In genomic region chr9:65611969-65612486, GRCm38 (mm10) we compare ENCODE assay signal across 22 mouse cellular contexts. TPM values are rescaled to one million over a fixed set of nuclear protein-coding genes. Genes with fewer than 3 reads are reported as not detected.
A peak's percentile ranks its signal among the peaks of the same experiment; 100 is the strongest.
DNase-seq lines count a peak whose midpoint lies in the region; ATAC-seq and TF ChIP-seq lines count a peak whose summit lies in the region.
"Had no signal": no experiment of that assay in that cellular context is flagged by ENCODE, and none has a peak within 500 bp of the region (broad histone marks: within the 10 kb centered on the region; RNA-seq: fewer than 3 reads in every experiment).

No protein-coding gene starts in this region.

- H3K79me2 ChIP-seq in liver, adult 2 months (ENCODE audit: control insufficient read depth, insufficient read depth, low read length): peaks cover 2% of the 10 kb centered on the region; the same call in 1 of the 2 replicates

- 23% methylated on average over 5 of the region's 5 CpGs for WGBS in liver, adult 2 months
- 72% methylated on average over 5 of the region's 5 CpGs for WGBS in liver, embryonic 12.5 days (ENCODE audit: insufficient replicate concordance)
- WGBS in liver, postnatal 0 days (ENCODE audit: insufficient replicate concordance): 54% methylated on average over 5 of the region's 5 CpGs

- no peak overlapping the region for H3K9ac ChIP-seq in liver, adult 2 months (ENCODE audit: low read depth, low read length)
- no peak overlapping the region for H3K9ac ChIP-seq in liver, embryonic 12.5 days
- H3K9ac ChIP-seq in liver, postnatal 0 days (replicated peaks): no peak overlapping the region
- H3K9ac ChIP-seq: embryonic facial prominence, embryonic 13.5 days; embryonic facial prominence, embryonic 15.5 days; forebrain, embryonic 13.5 days; forebrain, embryonic 15.5 days had no signal

- DNase-seq in liver, adult 2 months (ENCODE audit: extremely low read depth, low read depth, low spot score): peak; percentile 97
- no peak for DNase-seq in liver, postnatal 0 days
- no peak for DNase-seq in liver
- DNase-seq in gonadal fat pad, adult 2 months (ENCODE audit: low read depth): peak; percentile 58
- DNase-seq in urinary bladder, postnatal 4 days (ENCODE audit: low spot score in 2 of 2): no peak
- DNase-seq: adrenal gland, adult 2 months; adrenal gland, postnatal 10 days; adrenal gland, postnatal 25 days; cerebellum, adult 11 months; cerebellum, adult 18-20 months; cerebellum, adult 8-10 months; cerebellum, adult 9-11 months; cerebellum, postnatal 14 days; cerebellum, postnatal 36 days; embryo, embryonic 11 days had no signal

- TF ChIP-seq EP300 in liver, postnatal 0 days (IDR thresholded peaks at IDR 0.05; ENCODE audit: low read depth): peak; percentile 77

- no peak overlapping the region for H3K4me2 ChIP-seq in liver, embryonic 12.5 days
- H3K4me2 ChIP-seq in liver, postnatal 0 days (ENCODE audit: low read depth, low read length): no peak overlapping the region
- H3K4me2 ChIP-seq: embryonic facial prominence, embryonic 13.5 days; embryonic facial prominence, embryonic 15.5 days; forebrain, embryonic 13.5 days; forebrain, embryonic 15.5 days had no signal

- H3K9me3 ChIP-seq in liver, embryonic 12.5 days (replicated peaks): no peaks in the 10 kb centered on the region
- H3K9me3 ChIP-seq in liver, postnatal 0 days (ENCODE audit: low read length): no peaks in the 10 kb centered on the region
- H3K9me3 ChIP-seq: embryonic facial prominence, embryonic 13.5 days; embryonic facial prominence, embryonic 15.5 days; forebrain, embryonic 13.5 days; forebrain, embryonic 15.5 days had no signal

- peaks cover 4% of the 10 kb centered on the region; the same call in 1 of the 2 replicates for H3K4me1 ChIP-seq in liver, adult 2 months (ENCODE audit: control insufficient read depth, insufficient read depth, low read length)
- no peaks in the 10 kb centered on the region for H3K4me1 ChIP-seq in liver, embryonic 12.5 days
- H3K4me1 ChIP-seq in liver, postnatal 0 days (ENCODE audit: insufficient read depth): no peaks in the 10 kb centered on the region; the same call in 1 of the 2 replicates
- H3K4me1 ChIP-seq: embryonic facial prominence, embryonic 15.5 days; forebrain, embryonic 13.5 days; forebrain, embryonic 15.5 days had no signal

- H3K36me3 ChIP-seq in liver, adult 2 months (ENCODE audit: control insufficient read depth, insufficient read depth, low read length): no peaks in the 10 kb centered on the region
- H3K36me3 ChIP-seq in liver, embryonic 12.5 days: no peaks in the 10 kb centered on the region
- H3K36me3 ChIP-seq in liver, postnatal 0 days (replicated peaks; ENCODE audit: insufficient read depth, low read length): no peaks in the 10 kb centered on the region
- H3K36me3 ChIP-seq: embryonic facial prominence, embryonic 13.5 days; embryonic facial prominence, embryonic 15.5 days; forebrain, embryonic 15.5 days had no signal

- TF ChIP-seq POLR2A in liver, adult 2 months (IDR thresholded peaks at IDR 0.05; ENCODE audit: extremely low read depth, insufficient read depth, low read length): no peak

- peak overlapping the region; percentile 80 for H3K27ac ChIP-seq in liver, adult 2 months (replicated peaks; ENCODE audit: insufficient read depth, low read depth, low read length)
- no peak overlapping the region for H3K27ac ChIP-seq in liver, embryonic 12.5 days
- peak overlapping the region; percentile 68 for H3K27ac ChIP-seq in liver, postnatal 0 days (ENCODE audit: low read depth)
- H3K27ac ChIP-seq: embryonic facial prominence, embryonic 13.5 days; embryonic facial prominence, embryonic 15.5 days; forebrain, embryonic 13.5 days; forebrain, embryonic 15.5 days had no signal

- H3K27me3 ChIP-seq in liver, adult 2 months (ENCODE audit: control insufficient read depth, insufficient read depth, low read length): no peaks in the 10 kb centered on the region
- 0 out of 2 replicates have a peak, but pooled peaks cover 7% of the 10 kb centered on the region for H3K27me3 ChIP-seq in liver, embryonic 12.5 days (replicated peaks)
- no peaks in the 10 kb centered on the region for H3K27me3 ChIP-seq in liver, postnatal 0 days (ENCODE audit: insufficient read depth, low read length)
- H3K27me3 ChIP-seq: embryonic facial prominence, embryonic 13.5 days; embryonic facial prominence, embryonic 15.5 days; forebrain, embryonic 13.5 days; forebrain, embryonic 15.5 days had no signal

- no peak for TF ChIP-seq CTCF in liver, adult 2 months (IDR thresholded peaks at IDR 0.05; ENCODE audit: low read depth, low read length)
- no peak for TF ChIP-seq CTCF in liver, postnatal 0 days (IDR thresholded peaks at IDR 0.05; ENCODE audit: low read depth)

- no peak overlapping the region for H3K4me3 ChIP-seq in liver, adult 2 months (ENCODE audit: insufficient read depth, low read depth, low read length)
- no peak overlapping the region for H3K4me3 ChIP-seq in liver, embryonic 12.5 days
- no peak overlapping the region for H3K4me3 ChIP-seq in liver, postnatal 0 days (ENCODE audit: low read depth, low read length)
- H3K4me3 ChIP-seq: embryonic facial prominence, embryonic 13.5 days; embryonic facial prominence, embryonic 15.5 days; erythroblast, embryonic 14.5 days; forebrain, embryonic 13.5 days; forebrain, embryonic 15.5 days had no signal

- ATAC-seq in liver, embryonic 12.5 days: no peak
- peak; percentile 94 for ATAC-seq in liver, postnatal 0 days
- ATAC-seq: forebrain, embryonic 13.5 days; forebrain, embryonic 15.5 days had no signal

RNA-seq across cellular contexts. Expression of gene Rbpms2, which starts 17.4 kb away (rescaled TPM):
- total RNA-seq in liver, adult 2 months (2014; rRNA removed): 9.8 and 13.2 TPM in 2 replicates
- polyA plus RNA-seq in liver, adult 2 months (2012; rRNA removed): 110 and 121 TPM in 2 replicates
- polyA plus RNA-seq in liver, embryonic 12.5 days (2016; fragmentation: Nextera tagmentation; extraction: Ambion mirVana): 19.2 and 19.3 TPM in 2 replicates
- 23.5 and 26.1 TPM in 2 replicates for polyA plus RNA-seq in liver, postnatal 0 days (2015; fragmentation: Nextera tagmentation; extraction: Ambion mirVana)
- 35.9 and 48.5 TPM in 2 replicates for polyA plus RNA-seq in gonadal fat pad, adult 2 months (2012; rRNA removed)
- total RNA-seq: MEL had no signal

RNA-seq across cellular contexts. Expression of gene Pif1, which starts 25.1 kb away (rescaled TPM):
- 0.20 TPM in 1 of 2 replicates, not detected in the other for total RNA-seq in liver, adult 2 months (2014; rRNA removed)
- polyA plus RNA-seq in liver, adult 2 months (2012; rRNA removed): 0.04 TPM in 1 of 2 replicates, not detected in the other
- 16.1 and 17.4 TPM in 2 replicates for polyA plus RNA-seq in liver, embryonic 12.5 days (2016; fragmentation: Nextera tagmentation; extraction: Ambion mirVana)
- 3.2 and 3.5 TPM in 2 replicates for polyA plus RNA-seq in liver, postnatal 0 days (2015; fragmentation: Nextera tagmentation; extraction: Ambion mirVana)
- 0.19 and 0.32 TPM in 2 replicates for polyA plus RNA-seq in gonadal fat pad, adult 2 months (2012; rRNA removed)

RNA-seq across cellular contexts. Expression of gene Plekho2, which starts 32.2 kb away (rescaled TPM):
- total RNA-seq in liver, adult 2 months (2014; rRNA removed): 1.4 and 2.2 TPM in 2 replicates
- 2.9 and 5.4 TPM in 2 replicates for polyA plus RNA-seq in liver, adult 2 months (2012; rRNA removed)
- 37.2 and 39.1 TPM in 2 replicates for polyA plus RNA-seq in liver, embryonic 12.5 days (2016; fragmentation: Nextera tagmentation; extraction: Ambion mirVana)
- 14.3 and 14.5 TPM in 2 replicates for polyA plus RNA-seq in liver, postnatal 0 days (2015; fragmentation: Nextera tagmentation; extraction: Ambion mirVana)
- polyA plus RNA-seq in gonadal fat pad, adult 2 months (2012; rRNA removed): 22.4 and 23.6 TPM in 2 replicates

RNA-seq across cellular contexts. Expression of gene Oaz2, which starts 55.8 kb away (rescaled TPM):
- total RNA-seq in liver, adult 2 months (2014; rRNA removed): 14.7 and 20.6 TPM in 2 replicates
- 27.5 and 29.6 TPM in 2 replicates for polyA plus RNA-seq in liver, adult 2 months (2012; rRNA removed)
- polyA plus RNA-seq in liver, embryonic 12.5 days (2016; fragmentation: Nextera tagmentation; extraction: Ambion mirVana): 70.3 and 71.0 TPM in 2 replicates
- 50.9 and 52.8 TPM in 2 replicates for polyA plus RNA-seq in liver, postnatal 0 days (2015; fragmentation: Nextera tagmentation; extraction: Ambion mirVana)
- 97.5 and 99.6 TPM in 2 replicates for polyA plus RNA-seq in gonadal fat pad, adult 2 months (2012; rRNA removed)

Comparison
In these comparisons a context has a peak if more than half of its experiments do, and no peak if none do; other contexts are left out.
1. DNase-seq: peak in liver, adult 2 months (single experiment) and gonadal fat pad, adult 2 months (single experiment); none in liver, postnatal 0 days (single experiment), liver (single experiment) and urinary bladder, postnatal 4 days (0 of 2).